Mouse (Mus musculus): ENCODE measurements around the gene Cd59b. TPM values are rescaled to one million over a fixed set of nuclear protein-coding genes. Genes with fewer than 3 reads are reported as not detected.

Gene Cd59b
- polyA plus RNA-seq, 1 experiment = 2.4 TPM

GRCm38 (mm10) chr2:104123540-104123939, 53.9 kb downstream of the Cd59b start:
- Histone ChIP-seq H3K4me1 (replicated peaks; ENCODE audit: control insufficient read depth, insufficient read depth, low read length) (peaks cover 10% of the 10 kb centered on the region), H3K27ac (ENCODE audit: control insufficient read depth, insufficient read depth, low read length) (no peak overlapping the region), H3K27me3 (ENCODE audit: control insufficient read depth, insufficient read depth, low read length) (peaks cover 6% of the 10 kb centered on the region), H3K4me3 (ENCODE audit: control insufficient read depth, insufficient read depth, low read length) (no peak overlapping the region), H3K36me3 (ENCODE audit: control insufficient read depth, insufficient read depth, low read length) (no peaks in the 10 kb centered on the region)
- 53% methylated on average over 3 of the region's 3 CpGs for WGBS
- no peak for DNase-seq
- TF ChIP-seq POLR2A (IDR thresholded peaks at IDR 0.05; ENCODE audit: control insufficient read depth, extremely low read depth, insufficient read depth, low read length, poor library complexity) = no peak
- TF ChIP-seq CTCF (IDR thresholded peaks at IDR 0.05; ENCODE audit: borderline replicate concordance, control insufficient read depth, extremely low read depth, insufficient read depth, low read length, poor library complexity) = no peak

GRCm38 (mm10) chr2:104124071-104124470, 54.4 kb downstream of the Cd59b start:
- Histone ChIP-seq H3K4me1 (replicated peaks; ENCODE audit: control insufficient read depth, insufficient read depth, low read length) (peaks cover 10% of the 10 kb centered on the region), H3K27me3 (ENCODE audit: control insufficient read depth, insufficient read depth, low read length) (peaks cover 6% of the 10 kb centered on the region), H3K36me3 (ENCODE audit: control insufficient read depth, insufficient read depth, low read length) (no peaks in the 10 kb centered on the region), H3K4me3 (ENCODE audit: control insufficient read depth, insufficient read depth, low read length) (no peak overlapping the region), H3K27ac (ENCODE audit: control insufficient read depth, insufficient read depth, low read length) (no peak overlapping the region)
- TF ChIP-seq POLR2A (IDR thresholded peaks at IDR 0.05; ENCODE audit: control insufficient read depth, extremely low read depth, insufficient read depth, low read length, poor library complexity) (no peak), CTCF (IDR thresholded peaks at IDR 0.05; ENCODE audit: borderline replicate concordance, control insufficient read depth, extremely low read depth, insufficient read depth, low read length, poor library complexity) (no peak)
- 78% methylated on average over 5 of the region's 5 CpGs for WGBS
- no peak for DNase-seq

- DNase-seq = no peak
- Histone ChIP-seq H3K4me1 (replicated peaks; ENCODE audit: control insufficient read depth, insufficient read depth, low read length) (no peaks in the 10 kb centered on the region), H3K27ac (ENCODE audit: control insufficient read depth, insufficient read depth, low read length) (no peak overlapping the region), H3K4me3 (ENCODE audit: control insufficient read depth, insufficient read depth, low read length) (no peak overlapping the region), H3K36me3 (ENCODE audit: control insufficient read depth, insufficient read depth, low read length) (no peaks in the 10 kb centered on the region), H3K27me3 (ENCODE audit: control insufficient read depth, insufficient read depth, low read length) (peaks cover 3% of the 10 kb centered on the region; the same call in 1 of the 2 replicates)
- TF ChIP-seq POLR2A (IDR thresholded peaks at IDR 0.05; ENCODE audit: control insufficient read depth, extremely low read depth, insufficient read depth, low read length, poor library complexity) (no peak), CTCF (IDR thresholded peaks at IDR 0.05; ENCODE audit: borderline replicate concordance, control insufficient read depth, extremely low read depth, insufficient read depth, low read length, poor library complexity) (no peak)
- WGBS = 93% methylated on average over 13 of the region's 13 CpGs
Measured at GRCm38 (mm10) chr2:104128803-104129531, 59.3 kb downstream of the Cd59b start.

- Histone ChIP-seq H3K36me3 (ENCODE audit: control insufficient read depth, insufficient read depth, low read length) (no peaks in the 10 kb centered on the region), H3K4me3 (ENCODE audit: control insufficient read depth, insufficient read depth, low read length) (no peak overlapping the region), H3K27ac (ENCODE audit: control insufficient read depth, insufficient read depth, low read length) (no peak overlapping the region), H3K4me1 (replicated peaks; ENCODE audit: control insufficient read depth, insufficient read depth, low read length) (no peaks in the 10 kb centered on the region), H3K27me3 (ENCODE audit: control insufficient read depth, insufficient read depth, low read length) (peaks cover 3% of the 10 kb centered on the region; the same call in 1 of the 2 replicates)
- no peak for DNase-seq
- WGBS = 87% methylated on average over 6 of the region's 6 CpGs
- TF ChIP-seq CTCF (IDR thresholded peaks at IDR 0.05; ENCODE audit: borderline replicate concordance, control insufficient read depth, extremely low read depth, insufficient read depth, low read length, poor library complexity) = no peak
- TF ChIP-seq POLR2A (IDR thresholded peaks at IDR 0.05; ENCODE audit: control insufficient read depth, extremely low read depth, insufficient read depth, low read length, poor library complexity) = no peak
Measured at GRCm38 (mm10) chr2:104130165-104130564, 60.5 kb downstream of the Cd59b start.

GRCm38 (mm10) chr2:104130969-104131368, 61.3 kb downstream of the Cd59b start:
- Histone ChIP-seq H3K27me3 (ENCODE audit: control insufficient read depth, insufficient read depth, low read length) (no peaks in the 10 kb centered on the region; the same call in 1 of the 2 replicates), H3K4me3 (ENCODE audit: control insufficient read depth, insufficient read depth, low read length) (no peak overlapping the region), H3K4me1 (replicated peaks; ENCODE audit: control insufficient read depth, insufficient read depth, low read length) (no peaks in the 10 kb centered on the region), H3K27ac (ENCODE audit: control insufficient read depth, insufficient read depth, low read length) (no peak overlapping the region), H3K36me3 (ENCODE audit: control insufficient read depth, insufficient read depth, low read length) (no peaks in the 10 kb centered on the region)
- 64% methylated on average over 3 of the region's 3 CpGs for WGBS
- DNase-seq = peak; percentile 63
- TF ChIP-seq CTCF (IDR thresholded peaks at IDR 0.05; ENCODE audit: borderline replicate concordance, control insufficient read depth, extremely low read depth, insufficient read depth, low read length, poor library complexity) (peak; percentile 65; the same call in 1 of the 2 replicates), POLR2A (IDR thresholded peaks at IDR 0.05; ENCODE audit: control insufficient read depth, extremely low read depth, insufficient read depth, low read length, poor library complexity) (no peak)

- 58% methylated on average over 7 of the region's 7 CpGs for WGBS
- Histone ChIP-seq H3K27me3 (ENCODE audit: control insufficient read depth, insufficient read depth, low read length) (no peaks in the 10 kb centered on the region; the same call in 1 of the 2 replicates), H3K4me3 (ENCODE audit: control insufficient read depth, insufficient read depth, low read length) (no peak overlapping the region), H3K36me3 (ENCODE audit: control insufficient read depth, insufficient read depth, low read length) (no peaks in the 10 kb centered on the region), H3K27ac (ENCODE audit: control insufficient read depth, insufficient read depth, low read length) (no peak overlapping the region), H3K4me1 (replicated peaks; ENCODE audit: control insufficient read depth, insufficient read depth, low read length) (no peaks in the 10 kb centered on the region)
- no peak for DNase-seq
- TF ChIP-seq POLR2A (IDR thresholded peaks at IDR 0.05; ENCODE audit: control insufficient read depth, extremely low read depth, insufficient read depth, low read length, poor library complexity) (no peak), CTCF (IDR thresholded peaks at IDR 0.05; ENCODE audit: borderline replicate concordance, control insufficient read depth, extremely low read depth, insufficient read depth, low read length, poor library complexity) (no peak)
Measured at GRCm38 (mm10) chr2:104132266-104132859, 62.7 kb downstream of the Cd59b start.
